Mouse (Mus musculus): ENCODE data around the gene Rorc. TPM values are rescaled to one million over a fixed set of nuclear protein-coding genes. Genes with fewer than 3 reads are reported as not detected.

Rorc gene
- polyA plus RNA-seq, 1 experiment from 2014 or later: 0.29 TPM

DNA sequence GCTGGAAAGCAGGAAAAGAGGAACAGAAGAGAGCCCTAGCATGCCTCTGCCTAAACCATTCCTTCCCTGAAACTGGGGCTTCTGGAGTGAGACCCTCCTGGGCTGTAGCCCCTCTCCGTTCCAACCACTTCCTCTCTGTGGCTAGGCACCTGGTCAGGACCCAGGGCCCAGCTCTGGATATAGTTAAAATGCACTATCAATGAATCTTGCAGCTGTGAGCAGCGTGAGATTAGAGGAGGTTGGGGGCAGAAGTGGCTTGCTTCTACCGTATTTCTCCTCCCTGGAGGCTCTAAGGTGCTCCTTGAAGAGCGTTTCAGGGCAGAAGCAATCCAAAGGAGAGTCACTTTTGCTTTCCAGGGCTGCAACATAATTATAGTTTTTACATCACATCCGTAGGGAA, 9.7 kb downstream of the Rorc start:
- no peak for DNase-seq (ENCODE audit: low spot score)

DNA sequence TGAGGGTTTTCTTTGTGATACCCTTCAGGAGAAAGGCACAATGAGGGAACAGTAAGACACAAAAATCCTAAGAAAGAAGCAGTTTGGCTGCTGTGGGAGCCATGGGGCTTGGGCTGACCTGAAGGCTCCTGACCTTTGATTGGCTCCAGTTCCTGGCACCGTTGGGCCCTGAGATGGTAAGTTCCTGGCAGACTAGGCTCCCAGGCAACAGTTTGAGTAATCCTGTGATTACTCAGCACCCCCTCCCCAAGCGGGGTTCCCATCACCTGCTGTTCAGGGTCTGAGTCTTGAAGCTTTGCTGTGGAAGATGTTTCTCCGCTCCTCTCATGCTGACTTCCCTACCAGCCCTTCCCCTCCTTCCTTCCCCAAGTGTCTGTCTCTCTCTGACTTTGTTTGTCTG, 10.9 kb downstream of the Rorc start:
- Histone ChIP-seq H3K9me3 (no peaks in the 10 kb centered on the region), H3K4me1 (peaks cover 12% of the 10 kb centered on the region), H3K36me3 (replicated peaks) (no peaks in the 10 kb centered on the region), H3K27ac (replicated peaks) (no peak overlapping the region), H3K27me3 (replicated peaks; ENCODE audit: low read depth, poor library complexity, severe bottlenecking) (0 out of 2 replicates have a peak, but pooled peaks cover 3% of the 10 kb centered on the region), H3K4me3 (no peak overlapping the region)
- no peak for DNase-seq (ENCODE audit: low spot score)
- WGBS: 62% methylated on average over 3 of the region's 3 CpGs

More for the DNA sequence above, 9.7 kb downstream of the Rorc start:
- Histone ChIP-seq H3K4me3 (no peak overlapping the region), H3K27me3 (replicated peaks; ENCODE audit: low read depth, poor library complexity, severe bottlenecking) (0 out of 2 replicates have a peak, but pooled peaks cover 11% of the 10 kb centered on the region), H3K9me3 (no peaks in the 10 kb centered on the region), H3K4me1 (peaks cover 13% of the 10 kb centered on the region), H3K36me3 (replicated peaks) (no peaks in the 10 kb centered on the region), H3K27ac (replicated peaks) (no peak overlapping the region)
- WGBS: 78% methylated on average over 5 of the region's 5 CpGs

DNA sequence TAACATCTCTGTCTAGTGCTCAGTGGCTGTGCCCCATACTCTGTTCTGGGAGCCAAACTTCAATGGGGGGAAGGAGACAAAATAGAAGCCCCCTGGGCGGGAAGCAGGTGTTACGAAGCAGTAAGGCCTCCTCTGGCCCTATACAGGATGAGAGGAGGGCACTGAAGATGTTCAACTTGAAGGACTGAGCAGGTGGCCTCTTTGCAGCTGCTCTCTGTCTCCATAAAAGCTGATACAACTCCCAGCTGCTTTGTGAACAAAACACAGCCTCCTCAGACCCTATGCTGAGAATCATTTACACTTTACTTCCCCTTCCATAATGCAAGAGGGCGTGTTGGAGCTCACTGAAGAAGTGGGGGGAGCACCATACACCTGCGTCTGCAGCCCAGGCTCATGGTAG, 14.1 kb downstream of the Rorc start:
- H3K4me1 ChIP-seq: no peaks in the 10 kb centered on the region
- WGBS: 76% methylated on average over 4 of the region's 4 CpGs
- no peak for DNase-seq (ENCODE audit: low spot score)
- no peaks in the 10 kb centered on the region for H3K9me3 ChIP-seq
- H3K4me3 ChIP-seq: no peak overlapping the region
- H3K27ac ChIP-seq (replicated peaks): no peak overlapping the region
- H3K36me3 ChIP-seq (replicated peaks): no peaks in the 10 kb centered on the region
- 0 out of 2 replicates have a peak, but pooled peaks cover 9% of the 10 kb centered on the region for H3K27me3 ChIP-seq (replicated peaks; ENCODE audit: low read depth, poor library complexity, severe bottlenecking)

DNA sequence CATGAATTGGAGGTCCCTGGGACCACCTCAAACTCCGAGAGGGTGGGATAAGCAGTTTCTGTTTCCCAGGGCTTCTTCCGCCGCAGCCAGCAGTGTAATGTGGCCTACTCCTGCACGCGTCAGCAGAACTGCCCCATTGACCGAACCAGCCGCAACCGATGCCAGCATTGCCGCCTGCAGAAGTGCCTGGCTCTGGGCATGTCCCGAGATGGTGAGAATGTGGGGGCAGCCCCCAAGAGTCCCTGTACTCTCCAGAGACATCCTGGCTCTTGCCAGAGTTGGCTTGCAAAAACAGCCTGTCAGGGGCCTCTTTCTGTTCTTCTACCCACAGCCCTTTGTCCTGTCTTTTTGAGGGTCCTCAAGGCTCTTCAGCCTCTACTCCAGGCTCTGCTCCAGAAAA, 14.8 kb downstream of the Rorc start:
- 92% methylated on average over 10 of the region's 10 CpGs for WGBS
- no peak overlapping the region for H3K27ac ChIP-seq (replicated peaks)
- DNase-seq (ENCODE audit: low spot score): no peak
- H3K4me3 ChIP-seq: no peak overlapping the region
- H3K9me3 ChIP-seq: no peaks in the 10 kb centered on the region
- 0 out of 2 replicates have a peak, but pooled peaks cover 9% of the 10 kb centered on the region for H3K27me3 ChIP-seq (replicated peaks; ENCODE audit: low read depth, poor library complexity, severe bottlenecking)
- H3K4me1 ChIP-seq: no peaks in the 10 kb centered on the region
- no peaks in the 10 kb centered on the region for H3K36me3 ChIP-seq (replicated peaks)

DNA sequence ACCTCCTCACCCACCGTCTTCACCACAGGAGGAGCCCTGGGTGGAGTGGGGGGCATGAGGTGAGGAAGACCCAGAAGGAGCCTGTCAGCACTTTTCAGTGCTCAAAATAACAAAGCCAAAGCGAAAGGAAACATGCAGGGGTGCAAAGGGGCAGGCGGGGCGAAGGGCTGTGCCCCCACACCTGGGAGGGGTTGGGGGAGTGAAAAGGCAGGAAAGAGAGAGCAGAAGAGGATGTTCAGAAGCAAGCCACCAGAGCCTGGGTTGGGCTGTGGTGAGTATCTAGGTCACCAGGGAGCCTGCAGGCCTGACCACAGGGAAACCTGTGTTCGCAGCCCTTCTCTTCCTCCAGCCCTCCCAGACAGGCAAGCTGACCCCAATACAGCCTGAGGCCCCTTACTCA, 15.5 kb downstream of the Rorc start:
- H3K4me1 ChIP-seq: no peaks in the 10 kb centered on the region
- no peak overlapping the region for H3K27ac ChIP-seq (replicated peaks)
- 79% methylated on average over 5 of the region's 5 CpGs for WGBS
- H3K36me3 ChIP-seq (replicated peaks): no peaks in the 10 kb centered on the region
- H3K27me3 ChIP-seq (replicated peaks; ENCODE audit: low read depth, poor library complexity, severe bottlenecking): 0 out of 2 replicates have a peak, but pooled peaks cover 9% of the 10 kb centered on the region
- no peaks in the 10 kb centered on the region for H3K9me3 ChIP-seq
- no peak overlapping the region for H3K4me3 ChIP-seq
- no peak for DNase-seq (ENCODE audit: low spot score)

DNA sequence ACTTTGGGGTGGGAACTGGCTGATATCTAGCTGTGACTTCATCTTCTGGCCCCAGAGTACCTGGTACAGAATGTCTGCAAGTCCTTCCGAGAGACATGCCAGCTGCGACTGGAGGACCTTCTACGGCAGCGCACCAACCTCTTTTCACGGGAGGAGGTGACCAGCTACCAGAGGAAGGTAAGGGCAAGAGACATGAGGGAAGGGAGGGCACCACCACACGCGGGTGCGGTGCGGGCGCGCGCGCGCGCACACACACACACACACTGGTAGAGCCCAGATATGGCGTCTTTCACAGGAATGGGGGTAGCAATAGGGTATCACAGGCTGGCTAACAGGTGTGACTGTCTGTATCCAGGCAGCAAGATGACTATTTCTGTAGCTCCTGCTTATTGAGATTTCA, 16.8 kb downstream of the Rorc start:
- Histone ChIP-seq H3K4me1 (no peaks in the 10 kb centered on the region), H3K27ac (replicated peaks) (no peak overlapping the region), H3K27me3 (replicated peaks; ENCODE audit: low read depth, poor library complexity, severe bottlenecking) (0 out of 2 replicates have a peak, but pooled peaks cover 5% of the 10 kb centered on the region), H3K9me3 (no peaks in the 10 kb centered on the region), H3K4me3 (no peak overlapping the region), H3K36me3 (replicated peaks) (no peaks in the 10 kb centered on the region)
- 95% methylated on average over 16 of the region's 16 CpGs for WGBS
- no peak for DNase-seq (ENCODE audit: low spot score)

DNA sequence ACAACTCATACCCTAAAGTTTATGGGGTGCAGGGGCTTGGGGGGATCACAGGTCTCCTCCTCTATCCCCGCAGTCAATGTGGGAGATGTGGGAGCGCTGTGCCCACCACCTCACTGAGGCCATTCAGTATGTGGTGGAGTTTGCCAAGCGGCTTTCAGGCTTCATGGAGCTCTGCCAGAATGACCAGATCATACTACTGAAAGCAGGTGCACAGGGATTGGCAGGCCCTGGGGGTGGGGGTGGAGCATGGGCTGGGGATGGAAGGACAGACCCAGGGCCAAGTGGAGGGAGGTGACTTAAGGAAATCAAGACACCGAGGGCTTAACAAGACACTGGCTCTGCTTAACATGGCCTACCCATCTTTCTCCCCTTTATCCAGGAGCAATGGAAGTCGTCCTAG, 18.4 kb downstream of the Rorc start:
- Histone ChIP-seq H3K36me3 (replicated peaks) (no peaks in the 10 kb centered on the region), H3K4me3 (no peak overlapping the region), H3K27ac (replicated peaks) (no peak overlapping the region), H3K27me3 (replicated peaks; ENCODE audit: low read depth, poor library complexity, severe bottlenecking) (0 out of 2 replicates have a peak, but pooled peaks cover 5% of the 10 kb centered on the region), H3K9me3 (no peaks in the 10 kb centered on the region), H3K4me1 (no peaks in the 10 kb centered on the region)
- no peak for DNase-seq (ENCODE audit: low spot score)
- WGBS: 77% methylated on average over 5 of the region's 5 CpGs

DNA sequence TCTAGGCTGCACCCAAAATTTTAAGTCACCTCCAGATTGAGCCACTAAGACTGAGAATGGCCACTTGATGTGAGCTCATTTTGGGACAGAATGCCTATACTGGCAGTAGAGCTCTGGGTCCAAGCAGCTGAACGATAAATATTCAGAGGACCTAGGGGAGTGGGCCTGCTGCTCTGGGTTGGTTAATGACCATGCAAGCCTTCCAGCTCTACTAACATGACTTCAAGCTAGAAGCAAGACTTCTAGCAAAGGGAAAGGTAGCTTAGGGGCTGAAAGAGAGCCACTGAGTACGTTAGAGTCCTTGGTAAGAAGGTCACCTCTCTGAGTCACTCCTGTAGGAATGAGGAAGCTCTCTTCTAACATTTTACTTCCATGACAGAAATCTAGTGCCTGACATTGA, 19.5 kb downstream of the Rorc start:
- 88% methylated on average over 2 of the region's 2 CpGs for WGBS
- Histone ChIP-seq H3K4me1 (no peaks in the 10 kb centered on the region), H3K27ac (replicated peaks) (no peak overlapping the region), H3K4me3 (no peak overlapping the region), H3K27me3 (replicated peaks; ENCODE audit: low read depth, poor library complexity, severe bottlenecking) (peaks cover 16% of the 10 kb centered on the region), H3K36me3 (replicated peaks) (no peaks in the 10 kb centered on the region), H3K9me3 (no peaks in the 10 kb centered on the region)
- DNase-seq (ENCODE audit: low spot score): no peak

DNA sequence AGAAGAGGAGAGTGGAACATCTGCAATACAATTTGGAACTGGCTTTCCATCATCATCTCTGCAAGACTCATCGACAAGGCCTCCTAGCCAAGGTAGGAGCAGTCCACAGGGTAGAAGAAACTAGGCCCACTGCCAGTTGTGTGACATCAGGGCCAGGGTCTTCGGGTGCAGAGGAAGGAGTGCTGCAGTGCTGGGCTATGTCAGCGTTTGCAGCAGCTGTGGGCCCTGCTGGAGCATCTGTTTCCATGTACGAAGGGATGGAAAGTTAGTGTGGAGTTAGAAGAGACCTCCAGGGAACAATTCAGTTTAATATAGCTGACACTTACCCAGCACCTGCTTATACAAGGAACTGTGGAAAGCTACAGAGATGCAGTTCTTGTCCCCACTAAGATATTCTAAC, 20.5 kb downstream of the Rorc start:
- Histone ChIP-seq H3K27me3 (replicated peaks; ENCODE audit: low read depth, poor library complexity, severe bottlenecking) (peaks cover 25% of the 10 kb centered on the region), H3K9me3 (no peaks in the 10 kb centered on the region), H3K4me1 (no peaks in the 10 kb centered on the region), H3K27ac (replicated peaks) (no peak overlapping the region), H3K4me3 (no peak overlapping the region), H3K36me3 (replicated peaks) (no peaks in the 10 kb centered on the region)
- 72% methylated on average over 4 of the region's 4 CpGs for WGBS
- DNase-seq (ENCODE audit: low spot score): no peak

DNA sequence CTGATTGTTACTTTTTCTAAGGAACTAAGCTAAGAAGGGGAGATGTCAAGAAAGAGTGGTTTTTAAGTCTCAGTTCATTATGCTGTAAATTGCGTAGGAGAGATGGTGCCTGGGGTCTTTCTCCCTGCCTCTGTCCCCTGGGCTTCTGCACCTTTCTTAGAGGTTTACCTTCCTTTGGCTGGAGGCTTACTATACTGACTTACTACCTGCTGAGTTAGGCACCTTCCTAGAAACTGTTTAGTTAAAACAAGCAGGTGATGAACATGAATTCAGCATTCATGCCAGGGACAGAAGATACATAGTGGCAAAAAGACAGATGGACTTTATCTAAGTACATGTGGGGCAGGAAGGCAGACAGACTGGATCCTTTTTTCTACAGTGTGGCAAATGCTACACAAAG, 23.7 kb downstream of the Rorc start:
- 67% methylated on average over 1 of the region's 1 CpGs for WGBS
- Histone ChIP-seq H3K27me3 (replicated peaks; ENCODE audit: low read depth, poor library complexity, severe bottlenecking) (peaks cover 52% of the 10 kb centered on the region), H3K9me3 (no peaks in the 10 kb centered on the region), H3K4me3 (no peak overlapping the region), H3K4me1 (peaks cover 21% of the 10 kb centered on the region), H3K36me3 (replicated peaks) (no peaks in the 10 kb centered on the region), H3K27ac (replicated peaks) (no peak overlapping the region)
- no peak for DNase-seq (ENCODE audit: low spot score)

DNA sequence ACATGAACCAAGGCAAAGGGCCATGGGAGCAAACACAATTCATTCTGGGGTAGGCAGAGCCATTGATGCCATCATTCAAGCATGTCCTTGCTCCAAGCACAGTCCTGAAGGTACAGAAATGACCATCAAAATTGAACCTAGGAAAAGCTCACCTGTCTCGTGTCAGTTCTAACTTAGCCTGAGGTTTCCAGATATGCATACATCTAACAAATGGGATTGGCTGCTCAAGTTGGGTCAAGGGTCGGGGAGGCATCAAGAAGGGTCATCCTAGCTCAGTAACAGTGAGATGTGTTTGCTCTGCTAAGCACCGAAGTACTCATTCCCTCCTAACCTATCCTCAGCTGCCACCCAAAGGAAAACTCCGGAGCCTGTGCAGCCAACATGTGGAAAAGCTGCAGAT, 24.3 kb downstream of the Rorc start:
- Histone ChIP-seq H3K27me3 (replicated peaks; ENCODE audit: low read depth, poor library complexity, severe bottlenecking) (peaks cover 57% of the 10 kb centered on the region), H3K4me1 (peaks cover 21% of the 10 kb centered on the region), H3K4me3 (no peak overlapping the region), H3K27ac (replicated peaks) (no peak overlapping the region), H3K9me3 (no peaks in the 10 kb centered on the region), H3K36me3 (replicated peaks) (no peaks in the 10 kb centered on the region)
- DNase-seq (ENCODE audit: low spot score): no peak
- 77% methylated on average over 4 of the region's 4 CpGs for WGBS

DNA sequence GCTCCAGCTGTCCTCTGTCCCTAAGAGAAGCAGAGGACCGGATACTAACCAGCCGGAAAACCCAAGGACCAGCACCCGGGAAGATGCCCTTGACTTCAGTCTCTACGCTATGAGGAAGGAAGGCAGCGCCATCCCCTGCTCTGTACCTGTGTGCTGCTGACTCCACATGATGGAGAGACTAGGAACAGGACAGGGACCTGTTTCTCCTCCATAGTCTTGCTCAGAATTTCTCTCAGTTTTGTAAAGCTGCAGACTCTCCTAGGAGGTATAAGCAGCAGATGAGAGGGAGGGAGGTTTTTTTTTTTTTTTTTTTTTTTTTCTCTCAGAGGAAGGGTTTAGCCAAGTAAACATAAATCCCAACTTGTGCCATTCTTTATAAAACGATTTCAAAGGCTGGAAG, 25.6 kb downstream of the Rorc start, which contains the start of gene Lingo4:
Gene Lingo4, plus strand, starts transcription at position 301 of the 400 bp plus-strand sequence.
- Histone ChIP-seq H3K4me1 (peaks cover 30% of the 10 kb centered on the region), H3K27ac (replicated peaks) (no peak within 1 kb of the TSS; the same call in 1 of the 2 replicates), H3K36me3 (replicated peaks) (no peaks in the 10 kb centered on the region), H3K27me3 (replicated peaks; ENCODE audit: low read depth, poor library complexity, severe bottlenecking) (peaks cover 71% of the 10 kb centered on the region), H3K4me3 (peak within 1 kb of the TSS; percentile 48), H3K9me3 (no peaks in the 10 kb centered on the region)
- WGBS: 74% methylated on average over 6 of the region's 6 CpGs
- DNase-seq (ENCODE audit: low spot score): no peak

DNA sequence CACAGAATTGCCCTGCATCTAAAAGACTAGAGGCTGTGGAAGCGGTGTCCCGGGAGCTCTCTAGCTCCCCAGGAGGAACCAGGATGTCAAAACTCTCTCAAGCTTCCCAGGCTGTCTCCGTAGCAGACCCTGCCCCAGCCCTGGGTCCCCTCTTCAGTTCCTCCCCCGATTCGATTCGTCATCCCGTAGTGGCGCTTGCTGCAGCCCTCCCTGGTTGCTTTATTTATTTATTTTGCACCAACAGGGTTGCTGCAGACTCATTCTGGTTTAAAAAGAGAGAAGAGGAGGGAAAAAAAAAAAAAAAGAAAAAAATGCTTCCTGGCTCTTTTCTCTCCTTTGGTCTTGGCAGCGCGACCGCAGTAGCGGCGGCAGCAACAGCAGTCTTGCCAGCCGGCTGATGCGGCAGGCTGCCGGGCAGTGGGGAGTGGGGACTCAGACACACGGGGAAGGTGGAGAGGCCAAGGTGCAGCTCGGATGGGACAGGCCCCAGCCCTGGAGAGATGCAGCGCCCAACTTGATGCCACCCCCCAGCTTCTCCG, 26.4 kb downstream of the Rorc start:
- 2% methylated on average over 20 of the region's 20 CpGs for WGBS
- Histone ChIP-seq H3K4me3 (peak overlapping the region; percentile 48), H3K9me3 (no peaks in the 10 kb centered on the region), H3K27me3 (replicated peaks; ENCODE audit: low read depth, poor library complexity, severe bottlenecking) (peaks cover 79% of the 10 kb centered on the region), H3K27ac (replicated peaks) (no peak overlapping the region; the same call in 1 of the 2 replicates), H3K36me3 (replicated peaks) (no peaks in the 10 kb centered on the region), H3K4me1 (peaks cover 38% of the 10 kb centered on the region)
- peak; percentile 54 for DNase-seq (ENCODE audit: low spot score)

All from embryonic facial prominence, embryonic 10.5 days (tissue).